Mouse (Mus musculus) ES-E14 (cell line): ENCODE measurements around the gene Mib2.

ENCODE experiments used
- CHD2 ChIP-seq: IDR thresholded peaks from 2 replicates; pipeline ENCODE4 v1.6.1; 2014; ENCODE audit warnings: mild to moderate bottlenecking, low read depth, low read length, inconsistent platforms
- HCFC1 ChIP-seq: IDR thresholded peaks from 2 replicates; pipeline ENCODE4 v1.6.1; 2012; ENCODE audit warnings: low read length, inconsistent platforms, borderline replicate concordance; ENCODE audit not compliant: insufficient read depth
- MAFK ChIP-seq: IDR thresholded peaks from 2 replicates; pipeline ENCODE4 v1.6.1; 2014; ENCODE audit warnings: mild to moderate bottlenecking, low read depth, low read length, inconsistent platforms; ENCODE audit not compliant: insufficient read depth
- ZC3H11A ChIP-seq: IDR thresholded peaks from 2 replicates; pipeline ENCODE4 v1.6.1; 2012; ENCODE audit warnings: low read depth, mild to moderate bottlenecking, inconsistent platforms, low read length, borderline replicate concordance
- ZNF384 ChIP-seq: IDR thresholded peaks from 2 replicates; pipeline ENCODE4 v1.6.1; 2012; ENCODE audit warnings: low read depth, low read length, inconsistent platforms

DNA sequence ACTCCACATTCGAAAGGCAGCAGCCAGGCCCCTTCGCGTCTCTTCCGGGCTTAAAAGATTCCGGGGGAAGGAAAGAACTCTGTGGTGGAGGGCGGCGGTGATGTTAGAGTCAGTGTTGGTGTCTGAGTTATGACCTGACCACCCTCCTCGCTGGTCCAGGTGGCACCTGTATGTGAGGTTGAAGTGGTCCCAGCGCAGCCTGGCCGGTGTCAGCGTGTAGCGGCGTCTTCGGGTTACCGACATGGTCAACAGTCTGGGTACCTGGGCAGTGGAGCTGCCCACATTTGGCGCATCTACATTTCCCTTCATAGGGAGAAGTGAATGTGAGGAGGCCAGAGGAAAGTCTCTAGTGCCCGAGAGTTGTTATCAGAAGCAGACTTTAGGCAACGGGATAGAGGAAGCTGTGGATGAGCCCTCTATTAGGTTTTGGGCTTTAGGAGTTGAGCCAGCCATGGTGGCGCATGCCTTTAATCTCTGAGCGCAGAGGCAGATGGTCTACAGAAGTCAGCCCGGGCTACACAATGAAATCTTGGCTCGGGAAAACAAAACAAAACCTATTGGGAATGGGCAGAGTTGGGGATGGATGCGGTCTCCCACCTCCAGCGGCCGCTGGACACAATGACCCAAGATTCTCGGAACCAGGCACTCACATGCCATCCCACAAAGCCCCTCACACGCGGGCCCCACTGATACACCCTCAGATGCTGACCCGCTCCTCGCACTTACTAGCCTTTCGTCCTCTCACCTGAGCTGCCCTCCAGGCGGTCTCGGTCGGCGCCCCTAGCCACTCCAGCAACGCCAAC, 16.5 kb downstream of the Mib2 start:
- TF ChIP-seq MAFK, result no peak
- TF ChIP-seq HCFC1, result no peak
- TF ChIP-seq ZNF384, result no peak
- no peak for TF ChIP-seq ZC3H11A
- TF ChIP-seq CHD2, result no peak
